Comparison of ENCODE assay signal across 21 mouse cellular contexts in the genomic region with DNA sequence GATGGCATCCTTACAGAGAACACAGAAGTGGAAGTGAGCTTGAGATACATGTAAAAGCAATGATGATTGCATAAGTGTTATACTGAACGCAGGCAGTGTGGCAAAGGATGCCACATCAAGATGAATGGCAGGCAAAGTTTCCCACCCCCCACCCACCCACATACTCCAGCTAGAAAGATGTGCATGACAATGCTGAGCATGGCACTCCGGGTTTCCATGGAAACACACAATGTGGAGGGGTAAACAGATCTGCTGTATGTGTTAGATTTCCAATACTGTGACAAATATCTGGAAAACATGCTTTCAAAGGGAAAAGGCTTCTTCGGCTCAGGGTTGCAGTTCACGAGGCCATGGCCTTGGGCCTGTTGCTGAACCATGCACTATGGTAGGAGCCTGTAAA.
A peak's percentile ranks its signal among the peaks of the same experiment; 100 is the strongest.
DNase-seq lines count a peak whose midpoint lies in the region; ATAC-seq and TF ChIP-seq lines count a peak whose summit lies in the region.
"Had no signal": no experiment of that assay in that cellular context is flagged by ENCODE, and none has a peak within 500 bp of the region (broad histone marks: within the 10 kb centered on the region; RNA-seq: fewer than 3 reads in every experiment).

No protein-coding gene starts in this region.

- H3K27me3 ChIP-seq in hindbrain, embryonic 16.5 days (replicated peaks; ENCODE audit: control insufficient read depth, insufficient read depth, low read length), result no peaks in the 10 kb centered on the region; the same call in 1 of the 2 replicates
- no peaks in the 10 kb centered on the region for H3K27me3 ChIP-seq in hindbrain, embryonic 12.5 days
- H3K27me3 ChIP-seq in midbrain, postnatal 0 days (ENCODE audit: insufficient read depth, low read length), result no peaks in the 10 kb centered on the region
- H3K27me3 ChIP-seq in midbrain, embryonic 15.5 days (replicated peaks), result no peaks in the 10 kb centered on the region
- H3K27me3 ChIP-seq in forebrain, postnatal 0 days (ENCODE audit: insufficient read depth, low read length), result no peaks in the 10 kb centered on the region
- H3K27me3 ChIP-seq in limb, embryonic 10.5 days (ENCODE audit: low read depth, poor library complexity, severe bottlenecking), result no peaks in the 10 kb centered on the region
- H3K27me3 ChIP-seq: limb, embryonic 12.5 days; neural tube, embryonic 12.5 days had no signal

- H3K4me1 ChIP-seq in hindbrain, embryonic 16.5 days (ENCODE audit: control insufficient read depth, insufficient read depth, low read depth, low read length), result peaks cover 6% of the 10 kb centered on the region; the same call in 1 of the 2 replicates
- no peaks in the 10 kb centered on the region for H3K4me1 ChIP-seq in hindbrain, embryonic 12.5 days
- no peaks in the 10 kb centered on the region for H3K4me1 ChIP-seq in midbrain, postnatal 0 days (ENCODE audit: insufficient read depth, low read length)
- no peaks in the 10 kb centered on the region for H3K4me1 ChIP-seq in midbrain, embryonic 15.5 days
- H3K4me1 ChIP-seq in forebrain, postnatal 0 days (ENCODE audit: insufficient read depth), result no peaks in the 10 kb centered on the region
- H3K4me1 ChIP-seq in limb, embryonic 10.5 days, result no peaks in the 10 kb centered on the region
- H3K4me1 ChIP-seq: limb, embryonic 12.5 days; neural tube, embryonic 12.5 days had no signal

- ATAC-seq in hindbrain, embryonic 16.5 days, result peak; percentile 42; the same call in 1 of the 2 replicates
- no peak for ATAC-seq in hindbrain, embryonic 12.5 days (ENCODE audit: low FRiP score)
- no peak for ATAC-seq in midbrain, postnatal 0 days (ENCODE audit: low FRiP score)
- ATAC-seq in midbrain, embryonic 15.5 days (replicated peaks), result no peak
- ATAC-seq in forebrain, postnatal 0 days, result peak; percentile 96
- ATAC-seq: CD4-positive, CD25-positive, alpha-beta regulatory T cell, adult 4 months; inflammation-experienced regulatory T-cells, adult 6 months had no signal

- no peak overlapping the region for H3K9ac ChIP-seq in hindbrain, embryonic 16.5 days (ENCODE audit: low read depth, low read length)
- no peak overlapping the region for H3K9ac ChIP-seq in hindbrain, embryonic 12.5 days
- no peak overlapping the region for H3K9ac ChIP-seq in midbrain, postnatal 0 days (replicated peaks; ENCODE audit: low read length, poor library complexity, severe bottlenecking)
- H3K9ac ChIP-seq in midbrain, embryonic 15.5 days, result no peak overlapping the region
- no peak overlapping the region for H3K9ac ChIP-seq in forebrain, postnatal 0 days
- H3K9ac ChIP-seq: limb, embryonic 12.5 days; liver, embryonic 14.5 days; neural tube, embryonic 12.5 days had no signal

- no peak overlapping the region for H3K27ac ChIP-seq in hindbrain, embryonic 16.5 days (ENCODE audit: low read depth, low read length)
- no peak overlapping the region for H3K27ac ChIP-seq in hindbrain, embryonic 12.5 days
- no peak overlapping the region for H3K27ac ChIP-seq in midbrain, postnatal 0 days (ENCODE audit: low read depth, low read length)
- H3K27ac ChIP-seq in midbrain, embryonic 15.5 days, result no peak overlapping the region
- 0 out of 2 replicates have a peak overlapping the region, but pooled peaks have one; percentile 9 for H3K27ac ChIP-seq in forebrain, postnatal 0 days (ENCODE audit: low read depth, low read length)
- H3K27ac ChIP-seq in limb, embryonic 10.5 days, result no peak overlapping the region
- H3K27ac ChIP-seq: limb, embryonic 12.5 days; liver, embryonic 14.5 days; neural tube, embryonic 12.5 days had no signal

- TF ChIP-seq CTCF in midbrain, postnatal 0 days (IDR thresholded peaks at IDR 0.05), result no peak
- TF ChIP-seq CTCF in forebrain, postnatal 0 days (IDR thresholded peaks at IDR 0.05; ENCODE audit: low read depth), result no peak

- H3K36me3 ChIP-seq in hindbrain, embryonic 16.5 days (ENCODE audit: control insufficient read depth, insufficient read depth, low read length), result no peaks in the 10 kb centered on the region
- H3K36me3 ChIP-seq in hindbrain, embryonic 12.5 days, result no peaks in the 10 kb centered on the region
- no peaks in the 10 kb centered on the region for H3K36me3 ChIP-seq in midbrain, postnatal 0 days (ENCODE audit: insufficient read depth, low read length)
- H3K36me3 ChIP-seq in midbrain, embryonic 15.5 days (replicated peaks), result no peaks in the 10 kb centered on the region
- H3K36me3 ChIP-seq in forebrain, postnatal 0 days (ENCODE audit: insufficient read depth), result no peaks in the 10 kb centered on the region
- H3K36me3 ChIP-seq in limb, embryonic 10.5 days, result no peaks in the 10 kb centered on the region
- H3K36me3 ChIP-seq: G1E; limb, embryonic 12.5 days; neural tube, embryonic 12.5 days had no signal

- peak; percentile 47 for DNase-seq in midbrain, postnatal 0 days (ENCODE audit: low spot score)
- DNase-seq in forebrain, postnatal 0 days, result peak; percentile 69
- peak; percentile 8 to 54 for DNase-seq in layer of hippocampus, postnatal 14 days (ENCODE audit: low spot score in 2 of 2)
- no peak for DNase-seq in ovary, postnatal 14 days (ENCODE audit: low spot score)
- no peak for DNase-seq in limb, embryonic 10.5 days (ENCODE audit: low spot score)
- DNase-seq: cerebellum, adult 11 months; cerebellum, postnatal 14 days; heart, postnatal 14 days; kidney, adult 9 months; kidney, postnatal 36 days; thymus, adult 18-20 months had no signal

- H3K9me3 ChIP-seq in hindbrain, embryonic 16.5 days (ENCODE audit: control insufficient read depth, low read length), result no peaks in the 10 kb centered on the region
- no peaks in the 10 kb centered on the region for H3K9me3 ChIP-seq in hindbrain, embryonic 12.5 days (replicated peaks)
- H3K9me3 ChIP-seq in midbrain, postnatal 0 days (ENCODE audit: low read length), result no peaks in the 10 kb centered on the region
- no peaks in the 10 kb centered on the region for H3K9me3 ChIP-seq in midbrain, embryonic 15.5 days
- H3K9me3 ChIP-seq in forebrain, postnatal 0 days (ENCODE audit: low read length), result no peaks in the 10 kb centered on the region
- H3K9me3 ChIP-seq in limb, embryonic 10.5 days (replicated peaks), result no peaks in the 10 kb centered on the region
- H3K9me3 ChIP-seq: G1E; limb, embryonic 12.5 days; neural tube, embryonic 12.5 days had no signal

- WGBS in hindbrain, embryonic 16.5 days, result 54% methylated on average over 4 of the region's 4 CpGs
- WGBS in hindbrain, embryonic 12.5 days, result 54% methylated on average over 4 of the region's 4 CpGs
- WGBS in midbrain, postnatal 0 days, result 43% methylated on average over 4 of the region's 4 CpGs
- WGBS in midbrain, embryonic 15.5 days, result 53% methylated on average over 4 of the region's 4 CpGs
- WGBS in forebrain, postnatal 0 days, result 58% methylated on average over 4 of the region's 4 CpGs
- 92% methylated on average over 4 of the region's 4 CpGs for WGBS in limb, embryonic 10.5 days

- H3K4me3 ChIP-seq in hindbrain, embryonic 16.5 days (ENCODE audit: low read length), result no peak overlapping the region
- no peak overlapping the region for H3K4me3 ChIP-seq in hindbrain, embryonic 12.5 days
- no peak overlapping the region for H3K4me3 ChIP-seq in midbrain, postnatal 0 days (ENCODE audit: low read depth, low read length)
- no peak overlapping the region for H3K4me3 ChIP-seq in midbrain, embryonic 15.5 days
- H3K4me3 ChIP-seq in forebrain, postnatal 0 days (ENCODE audit: low read depth, low read length), result no peak overlapping the region
- no peak overlapping the region for H3K4me3 ChIP-seq in limb, embryonic 10.5 days
- H3K4me3 ChIP-seq: limb, embryonic 12.5 days; neural tube, embryonic 12.5 days had no signal

- H3K4me2 ChIP-seq in hindbrain, embryonic 16.5 days (ENCODE audit: low read length), result no peak overlapping the region
- no peak overlapping the region for H3K4me2 ChIP-seq in hindbrain, embryonic 12.5 days (replicated peaks)
- H3K4me2 ChIP-seq in midbrain, postnatal 0 days (ENCODE audit: low read depth, low read length, poor library complexity, severe bottlenecking), result no peak overlapping the region
- no peak overlapping the region for H3K4me2 ChIP-seq in midbrain, embryonic 15.5 days
- no peak overlapping the region for H3K4me2 ChIP-seq in forebrain, postnatal 0 days (ENCODE audit: low read depth)
- H3K4me2 ChIP-seq: heart, embryonic 11.5 days; limb, embryonic 12.5 days; neural tube, embryonic 12.5 days had no signal

Comparison
In these comparisons a context has a peak if more than half of its experiments do, and no peak if none do; other contexts are left out.
1. ATAC-seq: peak in hindbrain, embryonic 16.5 days (single experiment) and forebrain, postnatal 0 days (single experiment); none in hindbrain, embryonic 12.5 days (single experiment), midbrain, postnatal 0 days (single experiment) and midbrain, embryonic 15.5 days (single experiment).
2. DNase-seq: peak in midbrain, postnatal 0 days (single experiment), forebrain, postnatal 0 days (single experiment) and layer of hippocampus, postnatal 14 days (2 of 2); none in ovary, postnatal 14 days (single experiment) and limb, embryonic 10.5 days (single experiment).